Mouse (Mus musculus): ENCODE measurements around the gene Zxdc. TPM values are rescaled to one million over a fixed set of nuclear protein-coding genes. Genes with fewer than 3 reads are reported as not detected.

Gene Zxdc
- polyA plus RNA-seq, 1 experiment = not detected

DNA sequence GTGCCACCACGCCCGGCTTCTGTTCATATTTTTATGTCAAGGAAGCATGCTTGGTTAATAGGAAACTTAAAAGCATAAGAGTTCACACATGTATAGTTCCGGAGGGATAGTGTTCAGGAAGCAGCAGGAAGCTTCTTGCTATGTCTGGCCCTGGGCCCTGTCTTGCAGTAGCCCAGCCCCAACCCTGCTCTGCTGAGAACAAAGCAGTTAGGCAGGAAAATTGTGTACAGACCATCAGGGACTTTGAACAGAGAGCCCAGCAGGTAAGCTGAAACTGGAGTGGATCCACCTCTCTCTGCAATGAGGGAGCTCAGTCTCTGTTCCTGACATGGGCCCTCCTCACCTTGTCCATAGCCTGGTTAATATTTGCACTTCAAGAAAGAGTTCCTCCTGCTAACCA lies 28.0 kb downstream of the Zxdc start:
- TF ChIP-seq CTCF (IDR thresholded peaks at IDR 0.05; ENCODE audit: insufficient read depth, low read depth, low read length) (no peak), POLR2A (IDR thresholded peaks at IDR 0.05; ENCODE audit: insufficient read depth, low read depth, low read length) (no peak)
- no peak overlapping the region for H3K27ac ChIP-seq (ENCODE audit: insufficient read depth, low read depth, low read length)
- H3K4me1 ChIP-seq (ENCODE audit: control insufficient read depth, insufficient read depth, low read length) = no peaks in the 10 kb centered on the region
- WGBS = 89% methylated on average over 3 of the region's 3 CpGs
- H3K4me3 ChIP-seq (ENCODE audit: insufficient read depth, low read depth, low read length) = no peak overlapping the region

DNA sequence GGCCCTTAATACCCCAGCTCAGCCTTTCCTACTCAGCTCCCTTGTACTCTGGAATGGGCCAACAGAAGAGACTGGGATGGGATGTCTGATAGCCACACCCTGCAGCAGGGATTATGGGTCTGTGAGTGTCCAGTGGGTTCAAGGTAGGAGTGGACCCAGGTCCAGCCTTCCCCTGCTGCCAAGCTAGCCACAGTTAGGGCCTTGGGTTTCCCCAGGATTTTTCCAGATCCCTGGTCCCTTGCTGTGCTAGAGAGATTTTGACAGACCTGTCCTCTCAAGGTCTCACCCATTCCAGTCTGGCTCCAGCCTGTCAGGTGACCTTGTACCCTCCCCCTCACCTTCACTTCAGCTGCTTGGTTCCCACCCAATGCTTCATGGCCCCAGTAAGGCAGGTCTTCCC lies 39.3 kb downstream of the Zxdc start:
- TF ChIP-seq POLR2A (IDR thresholded peaks at IDR 0.05; ENCODE audit: insufficient read depth, low read depth, low read length) (no peak), CTCF (IDR thresholded peaks at IDR 0.05; ENCODE audit: insufficient read depth, low read depth, low read length) (no peak)

GRCm38 (mm10) chr6:90410972-90411371 lies 41.7 kb downstream of the Zxdc start:
- TF ChIP-seq POLR2A (IDR thresholded peaks at IDR 0.05; ENCODE audit: insufficient read depth, low read depth, low read length) (no peak), CTCF (IDR thresholded peaks at IDR 0.05; ENCODE audit: insufficient read depth, low read depth, low read length) (no peak)
- H3K4me1 ChIP-seq (ENCODE audit: control insufficient read depth, insufficient read depth, low read length) = no peaks in the 10 kb centered on the region
- WGBS = 68% methylated on average over 1 of the region's 1 CpGs
- H3K4me3 ChIP-seq (ENCODE audit: insufficient read depth, low read depth, low read length) = no peak overlapping the region
- H3K27ac ChIP-seq (ENCODE audit: insufficient read depth, low read depth, low read length) = no peak overlapping the region

More for the DNA sequence above, 39.3 kb downstream of the Zxdc start:
- no peak overlapping the region for H3K4me3 ChIP-seq (ENCODE audit: insufficient read depth, low read depth, low read length)
- H3K27ac ChIP-seq (ENCODE audit: insufficient read depth, low read depth, low read length) = no peak overlapping the region
- no peaks in the 10 kb centered on the region for H3K4me1 ChIP-seq (ENCODE audit: control insufficient read depth, insufficient read depth, low read length)

- H3K27ac ChIP-seq (ENCODE audit: insufficient read depth, low read depth, low read length) = no peak overlapping the region
- H3K4me3 ChIP-seq (ENCODE audit: insufficient read depth, low read depth, low read length) = no peak overlapping the region
- 87% methylated on average over 7 of the region's 7 CpGs for WGBS
- TF ChIP-seq POLR2A (IDR thresholded peaks at IDR 0.05; ENCODE audit: insufficient read depth, low read depth, low read length) = no peak
- no peak for TF ChIP-seq CTCF (IDR thresholded peaks at IDR 0.05; ENCODE audit: insufficient read depth, low read depth, low read length)
- H3K4me1 ChIP-seq (ENCODE audit: control insufficient read depth, insufficient read depth, low read length) = no peaks in the 10 kb centered on the region
These were observed 42.6 kb downstream of the Zxdc start for GRCm38 (mm10) chr6:90411926-90412325.

DNA sequence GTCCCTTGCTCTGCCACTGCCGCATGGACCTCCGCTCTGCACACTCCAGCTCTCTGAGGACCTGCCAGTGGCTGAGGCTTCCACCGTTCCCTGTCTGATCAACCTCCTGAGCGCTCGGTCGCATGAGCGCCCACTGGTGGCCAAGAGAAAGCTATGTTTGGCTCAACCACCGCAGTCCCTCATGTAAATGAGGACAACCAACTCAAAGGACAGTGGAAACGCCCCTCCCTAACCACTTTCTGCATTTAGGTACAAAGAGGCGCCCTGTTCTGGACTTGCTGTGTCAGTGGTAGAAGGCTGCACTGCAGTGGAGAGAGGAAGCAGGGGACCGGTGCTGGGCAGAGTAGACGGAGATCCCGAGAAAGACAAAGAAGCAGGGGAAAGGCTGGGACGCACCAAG lies 53.3 kb downstream of the Zxdc start:
- Histone ChIP-seq H3K27ac (ENCODE audit: insufficient read depth, low read depth, low read length) (no peak overlapping the region), H3K4me1 (ENCODE audit: control insufficient read depth, insufficient read depth, low read length) (peaks cover 4% of the 10 kb centered on the region), H3K4me3 (ENCODE audit: insufficient read depth, low read depth, low read length) (no peak overlapping the region)
- TF ChIP-seq CTCF (IDR thresholded peaks at IDR 0.05; ENCODE audit: insufficient read depth, low read depth, low read length) (peak; percentile 61), POLR2A (IDR thresholded peaks at IDR 0.05; ENCODE audit: insufficient read depth, low read depth, low read length) (no peak)
- WGBS = 10% methylated on average over 14 of the region's 14 CpGs

DNA sequence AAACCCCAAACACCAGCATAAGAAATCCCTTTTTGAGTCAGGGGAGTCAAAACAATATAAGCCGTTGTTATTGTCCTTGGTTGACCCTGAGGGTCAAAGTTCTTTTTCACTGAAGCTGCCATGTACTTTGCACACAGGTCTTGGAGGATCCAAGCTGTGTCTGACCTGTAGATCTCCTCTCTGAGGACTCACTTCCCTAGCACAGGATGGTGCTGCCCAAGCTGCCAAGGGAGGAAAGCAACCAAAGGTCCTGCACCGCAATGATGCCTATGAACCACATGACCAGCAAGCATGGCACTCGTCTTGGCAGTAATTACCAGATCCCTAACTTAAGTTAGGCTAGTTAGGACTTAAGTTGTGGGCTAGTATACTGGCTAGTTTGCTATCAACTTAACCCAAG lies 56.1 kb downstream of the Zxdc start:
- Histone ChIP-seq H3K27ac (ENCODE audit: insufficient read depth, low read depth, low read length) (no peak overlapping the region), H3K4me3 (ENCODE audit: insufficient read depth, low read depth, low read length) (no peak overlapping the region), H3K4me1 (ENCODE audit: control insufficient read depth, insufficient read depth, low read length) (peaks cover 8% of the 10 kb centered on the region)
- TF ChIP-seq POLR2A (IDR thresholded peaks at IDR 0.05; ENCODE audit: insufficient read depth, low read depth, low read length) = no peak
- 86% methylated on average over 3 of the region's 3 CpGs for WGBS

DNA sequence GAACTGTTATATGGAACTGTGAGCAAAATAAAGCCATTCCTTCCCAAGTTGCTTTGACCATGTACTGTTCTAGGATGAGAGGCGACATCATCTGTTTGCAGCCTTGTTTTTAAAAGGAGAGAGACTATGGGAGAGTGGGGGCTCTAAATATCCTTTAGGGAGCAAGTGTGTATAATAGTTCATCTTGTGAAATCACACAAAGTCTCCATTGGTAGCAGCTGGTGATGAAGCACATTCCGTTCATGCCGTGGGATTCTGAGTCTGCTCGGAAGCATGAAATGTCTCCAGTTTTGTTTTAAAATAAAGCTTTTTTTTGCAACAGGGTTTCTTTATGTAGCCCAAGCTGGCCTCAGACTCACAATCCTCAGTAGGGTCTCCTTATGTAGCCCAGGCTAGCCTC lies 56.7 kb downstream of the Zxdc start:
- peaks cover 8% of the 10 kb centered on the region for H3K4me1 ChIP-seq (ENCODE audit: control insufficient read depth, insufficient read depth, low read length)
- H3K4me3 ChIP-seq (ENCODE audit: insufficient read depth, low read depth, low read length) = no peak overlapping the region
- no peak overlapping the region for H3K27ac ChIP-seq (ENCODE audit: insufficient read depth, low read depth, low read length)
- no peak for TF ChIP-seq CTCF (IDR thresholded peaks at IDR 0.05; ENCODE audit: insufficient read depth, low read depth, low read length)
- TF ChIP-seq POLR2A (IDR thresholded peaks at IDR 0.05; ENCODE audit: insufficient read depth, low read depth, low read length) = no peak
- WGBS = 87% methylated on average over 4 of the region's 4 CpGs

DNA sequence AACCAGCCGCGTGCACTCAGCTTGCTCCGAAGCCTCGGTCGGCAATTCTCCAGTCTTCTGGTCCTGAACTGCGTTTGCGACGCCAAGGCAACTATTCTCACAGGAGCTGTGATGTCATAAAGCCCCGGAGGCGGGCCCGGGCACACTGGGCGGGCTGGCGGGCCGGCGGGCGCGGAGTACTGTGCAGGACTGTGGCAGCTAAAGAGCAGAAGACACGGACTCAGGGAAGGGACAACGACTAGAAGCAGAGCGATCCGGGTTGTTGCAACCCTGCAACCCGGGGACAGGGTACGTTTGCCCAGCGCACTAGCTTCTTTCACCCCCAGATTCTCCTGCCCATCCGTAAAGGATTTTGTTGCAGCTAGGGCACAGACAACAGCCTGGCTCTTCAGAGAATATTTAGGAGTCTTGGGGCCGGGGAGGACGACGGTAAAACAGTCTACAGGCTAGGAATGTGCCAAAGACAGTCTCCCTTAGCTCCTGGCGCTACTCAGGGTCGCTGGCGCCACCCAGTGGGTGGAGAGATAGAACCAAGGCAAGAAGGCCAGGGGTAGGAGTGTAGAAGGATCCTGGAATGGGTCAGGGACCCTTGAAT lies 59.2 kb downstream of the Zxdc start, which contains the start of gene Cfap100:
TSS of gene Cfap100 (minus strand) at position 418 of the 595 bp plus-strand sequence.
- no peak within 1 kb of the TSS for H3K27ac ChIP-seq (ENCODE audit: insufficient read depth, low read depth, low read length)
- peak; percentile 60; the same call in 1 of the 2 replicates for TF ChIP-seq CTCF (IDR thresholded peaks at IDR 0.05; ENCODE audit: insufficient read depth, low read depth, low read length)
- TF ChIP-seq POLR2A (IDR thresholded peaks at IDR 0.05; ENCODE audit: insufficient read depth, low read depth, low read length) = 0 out of 2 replicates have a peak, but pooled peaks have one; percentile 24
- H3K4me1 ChIP-seq (ENCODE audit: control insufficient read depth, insufficient read depth, low read length) = peaks cover 4% of the 10 kb centered on the region; the same call in 1 of the 2 replicates
- H3K4me3 ChIP-seq (ENCODE audit: insufficient read depth, low read depth, low read length) = peak within 1 kb of the TSS; percentile 43
- 2% methylated on average over 31 of the region's 31 CpGs for WGBS

GRCm38 (mm10) chr6:90429911-90430310 lies 60.6 kb downstream of the Zxdc start:
- WGBS = 71% methylated on average over 14 of the region's 14 CpGs
- no peak overlapping the region for H3K4me3 ChIP-seq (ENCODE audit: insufficient read depth, low read depth, low read length)
- TF ChIP-seq CTCF (IDR thresholded peaks at IDR 0.05; ENCODE audit: insufficient read depth, low read depth, low read length) (no peak), POLR2A (IDR thresholded peaks at IDR 0.05; ENCODE audit: insufficient read depth, low read depth, low read length) (no peak)
- peaks cover 4% of the 10 kb centered on the region; the same call in 1 of the 2 replicates for H3K4me1 ChIP-seq (ENCODE audit: control insufficient read depth, insufficient read depth, low read length)
- no peak overlapping the region for H3K27ac ChIP-seq (ENCODE audit: insufficient read depth, low read depth, low read length)

Measured in olfactory bulb, adult 2 months (tissue).